Mouse (Mus musculus): ENCODE measurements around the gene Igdcc4.
A peak's percentile ranks its signal among the peaks of the same experiment; 100 is the strongest.

Igdcc4 gene

GRCm38 (mm10) chr9:65157631-65158030 is 56.3 kb downstream of the Igdcc4 start:
- no peak for DNase-seq (ENCODE audit: low read depth)

- no peak for DNase-seq (ENCODE audit: low read depth)
These were observed 59.9 kb downstream of the Igdcc4 start for GRCm38 (mm10) chr9:65161188-65161587.

- DNase-seq (ENCODE audit: low read depth): no peak
These were observed 60.6 kb downstream of the Igdcc4 start for GRCm38 (mm10) chr9:65161881-65162280.

GRCm38 (mm10) chr9:65162711-65163639 is 61.7 kb downstream of the Igdcc4 start:
- DNase-seq (ENCODE audit: low read depth): no peak

- peak; percentile 17 for DNase-seq (ENCODE audit: low read depth)
These were observed 63.6 kb downstream of the Igdcc4 start for GRCm38 (mm10) chr9:65164870-65165269.

GRCm38 (mm10) chr9:65166386-65166785 is 65.1 kb downstream of the Igdcc4 start:
- no peak for DNase-seq (ENCODE audit: low read depth)

GRCm38 (mm10) chr9:65168534-65168933 is 67.2 kb downstream of the Igdcc4 start:
- no peak for DNase-seq (ENCODE audit: low read depth)

- DNase-seq (ENCODE audit: low read depth): no peak
These were observed 67.7 kb downstream of the Igdcc4 start for GRCm38 (mm10) chr9:65168952-65169351.

GRCm38 (mm10) chr9:65172654-65173053 is 71.4 kb downstream of the Igdcc4 start:
- DNase-seq (ENCODE audit: low read depth): no peak

- DNase-seq (ENCODE audit: low read depth): no peak
These were observed 74.1 kb downstream of the Igdcc4 start for GRCm38 (mm10) chr9:65175234-65175938.

- no peak for DNase-seq (ENCODE audit: low read depth)
These were observed 74.9 kb downstream of the Igdcc4 start for GRCm38 (mm10) chr9:65175939-65176871.

GRCm38 (mm10) chr9:65177497-65177896 is 76.2 kb downstream of the Igdcc4 start:
- no peak for DNase-seq (ENCODE audit: low read depth)

GRCm38 (mm10) chr9:65177912-65178311 is 76.6 kb downstream of the Igdcc4 start:
- no peak for DNase-seq (ENCODE audit: low read depth)

- DNase-seq (ENCODE audit: low read depth): no peak
These were observed 77.3 kb downstream of the Igdcc4 start for GRCm38 (mm10) chr9:65178336-65179213.

- DNase-seq (ENCODE audit: low read depth): peak; percentile 30
These were observed 78.7 kb downstream of the Igdcc4 start for GRCm38 (mm10) chr9:65179817-65180624.
